ENCODE assay signal across 22 mouse cellular contexts in genomic region chr7:70046691-70047414, GRCm38 (mm10).
DNase-seq lines count a peak whose midpoint lies in the region; ATAC-seq and TF ChIP-seq lines count a peak whose summit lies in the region.
"Had no signal": no experiment of that assay in that cellular context is flagged by ENCODE, and none has a peak within 500 bp of the region (broad histone marks: within the 10 kb centered on the region; RNA-seq: fewer than 3 reads in every experiment).

No protein-coding gene starts in this region.

- POLR2A ChIA-PET in Patski (lab: Charles Lee), result interaction anchor here (0.6 kb wide), 1 partner anchor 145 kb away, joined by 5 read pairs; no protein-coding TSS in a partner anchor

- peak; percentile 63 for ATAC-seq in forebrain, embryonic 13.5 days
- no peak for ATAC-seq in forebrain, embryonic 11.5 days (replicated peaks; ENCODE audit: low FRiP score)
- ATAC-seq in Patski, result peak; percentile 79
- peak; percentile 63 for ATAC-seq in forebrain, embryonic 15.5 days (replicated peaks)
- ATAC-seq in hindbrain, embryonic 15.5 days (ENCODE audit: low FRiP score, low read depth), result peak; percentile 79
- ATAC-seq: lung, postnatal 0 days had no signal

- 52% methylated on average over 17 of the region's 17 CpGs for WGBS in forebrain, embryonic 13.5 days
- WGBS in forebrain, embryonic 11.5 days, result 66% methylated on average over 17 of the region's 17 CpGs
- 44% methylated on average over 17 of the region's 17 CpGs for WGBS in forebrain, embryonic 15.5 days
- 30% methylated on average over 17 of the region's 17 CpGs for WGBS in hindbrain, embryonic 15.5 days

- TF ChIP-seq CTCF in Patski (IDR thresholded peaks at IDR 0.05), result no peak

- H3K4me3 ChIP-seq in forebrain, embryonic 13.5 days, result no peak overlapping the region
- no peak overlapping the region for H3K4me3 ChIP-seq in forebrain, embryonic 11.5 days (ENCODE audit: low read depth, low read length)
- no peak overlapping the region for H3K4me3 ChIP-seq in forebrain, embryonic 15.5 days
- H3K4me3 ChIP-seq in hindbrain, embryonic 15.5 days, result no peak overlapping the region
- H3K4me3 ChIP-seq: embryonic facial prominence, embryonic 10.5 days; heart, embryonic 13.5 days; liver, embryonic 15.5 days; megakaryocyte, embryonic 14.5 days; myocyte had no signal

- H3K27me3 ChIP-seq in forebrain, embryonic 13.5 days, result no peaks in the 10 kb centered on the region
- no peaks in the 10 kb centered on the region for H3K27me3 ChIP-seq in forebrain, embryonic 11.5 days (ENCODE audit: control insufficient read depth, insufficient read depth, low read length)
- H3K27me3 ChIP-seq in Patski, result no peaks in the 10 kb centered on the region
- no peaks in the 10 kb centered on the region for H3K27me3 ChIP-seq in forebrain, embryonic 15.5 days
- H3K27me3 ChIP-seq in hindbrain, embryonic 15.5 days, result no peaks in the 10 kb centered on the region
- H3K27me3 ChIP-seq: heart, embryonic 13.5 days; liver, embryonic 15.5 days; megakaryocyte, embryonic 14.5 days had no signal

- no peaks in the 10 kb centered on the region; the same call in 1 of the 2 replicates for H3K9me3 ChIP-seq in forebrain, embryonic 13.5 days (replicated peaks)
- H3K9me3 ChIP-seq in forebrain, embryonic 11.5 days (ENCODE audit: control insufficient read depth, low read length), result no peaks in the 10 kb centered on the region
- H3K9me3 ChIP-seq in forebrain, embryonic 15.5 days, result no peaks in the 10 kb centered on the region
- H3K9me3 ChIP-seq in hindbrain, embryonic 15.5 days, result no peaks in the 10 kb centered on the region
- H3K9me3 ChIP-seq: embryonic facial prominence, embryonic 10.5 days; heart, embryonic 13.5 days; liver, embryonic 15.5 days had no signal

- in situ Hi-C loops in Patski (cut with MboI; ENCODE audit: low pct_unique_long_range_greater_than_20kb), result no loop called here

- no peaks in the 10 kb centered on the region for H3K36me3 ChIP-seq in forebrain, embryonic 13.5 days (ENCODE audit: poor library complexity, severe bottlenecking)
- no peaks in the 10 kb centered on the region for H3K36me3 ChIP-seq in forebrain, embryonic 11.5 days (ENCODE audit: control insufficient read depth, insufficient read depth, low read length)
- no peaks in the 10 kb centered on the region for H3K36me3 ChIP-seq in forebrain, embryonic 15.5 days
- H3K36me3 ChIP-seq in hindbrain, embryonic 15.5 days, result no peaks in the 10 kb centered on the region
- H3K36me3 ChIP-seq: embryonic facial prominence, embryonic 10.5 days; heart, embryonic 13.5 days; liver, embryonic 15.5 days had no signal

- no peak for DNase-seq in forebrain, embryonic 11.5 days (ENCODE audit: low spot score)
- DNase-seq in Patski (ENCODE audit: low read depth, low spot score), result no peak
- no peak for DNase-seq in testis, postnatal 14 days (ENCODE audit: low spot score)
- no peak for DNase-seq in spleen, adult 12 weeks (ENCODE audit: low spot score)
- no peak for DNase-seq in urinary bladder, postnatal 14 days (ENCODE audit: low spot score)
- DNase-seq: B cell, adult 2 months; cerebellum, adult 11-12 months; cerebellum, postnatal 36 days; kidney, adult 8-10 months; kidney, postnatal 25 days; right cerebral cortex, postnatal 14 days; thymus, postnatal 25 days had no signal

- no peak overlapping the region for H3K27ac ChIP-seq in forebrain, embryonic 13.5 days
- no peak overlapping the region for H3K27ac ChIP-seq in forebrain, embryonic 11.5 days (ENCODE audit: low read depth, low read length)
- H3K27ac ChIP-seq in forebrain, embryonic 15.5 days (replicated peaks), result no peak overlapping the region
- H3K27ac ChIP-seq in hindbrain, embryonic 15.5 days (replicated peaks), result no peak overlapping the region
- H3K27ac ChIP-seq: embryonic facial prominence, embryonic 10.5 days; heart, embryonic 13.5 days; liver, embryonic 15.5 days; stomach, postnatal 0 days had no signal

- CTCF ChIA-PET in Patski (lab: Charles Lee), result no interaction called here

- no peak overlapping the region for H3K9ac ChIP-seq in forebrain, embryonic 13.5 days
- H3K9ac ChIP-seq in forebrain, embryonic 11.5 days (ENCODE audit: low read length), result no peak overlapping the region
- no peak overlapping the region for H3K9ac ChIP-seq in forebrain, embryonic 15.5 days (replicated peaks)
- no peak overlapping the region for H3K9ac ChIP-seq in hindbrain, embryonic 15.5 days
- H3K9ac ChIP-seq: heart, embryonic 13.5 days; liver, embryonic 15.5 days had no signal

- H3K4me1 ChIP-seq in forebrain, embryonic 13.5 days, result peaks cover 7% of the 10 kb centered on the region; the same call in 1 of the 2 replicates
- H3K4me1 ChIP-seq in forebrain, embryonic 11.5 days (replicated peaks; ENCODE audit: control insufficient read depth, insufficient read depth, low read length), result no peaks in the 10 kb centered on the region
- H3K4me1 ChIP-seq in forebrain, embryonic 15.5 days, result peaks cover 10% of the 10 kb centered on the region; the same call in 1 of the 2 replicates
- peaks cover 9% of the 10 kb centered on the region; the same call in 1 of the 2 replicates for H3K4me1 ChIP-seq in hindbrain, embryonic 15.5 days (replicated peaks)
- H3K4me1 ChIP-seq: heart, embryonic 13.5 days; liver, embryonic 15.5 days; megakaryocyte, embryonic 14.5 days had no signal

- no peak overlapping the region for H3K4me2 ChIP-seq in forebrain, embryonic 13.5 days
- H3K4me2 ChIP-seq in forebrain, embryonic 11.5 days (ENCODE audit: low read depth, low read length, severe bottlenecking), result no peak overlapping the region
- no peak overlapping the region for H3K4me2 ChIP-seq in forebrain, embryonic 15.5 days (replicated peaks)
- H3K4me2 ChIP-seq in hindbrain, embryonic 15.5 days, result no peak overlapping the region
- H3K4me2 ChIP-seq: heart, embryonic 13.5 days; liver, embryonic 15.5 days had no signal
